Mouse (Mus musculus) retina, postnatal 1 day (tissue): ENCODE measurements around the gene Olfr960.

ENCODE experiments used
- DNase-seq: peaks from one replicate; pipeline ENCODE4 v3.0.0-alpha.2; 2012

Gene Olfr960

DNA sequence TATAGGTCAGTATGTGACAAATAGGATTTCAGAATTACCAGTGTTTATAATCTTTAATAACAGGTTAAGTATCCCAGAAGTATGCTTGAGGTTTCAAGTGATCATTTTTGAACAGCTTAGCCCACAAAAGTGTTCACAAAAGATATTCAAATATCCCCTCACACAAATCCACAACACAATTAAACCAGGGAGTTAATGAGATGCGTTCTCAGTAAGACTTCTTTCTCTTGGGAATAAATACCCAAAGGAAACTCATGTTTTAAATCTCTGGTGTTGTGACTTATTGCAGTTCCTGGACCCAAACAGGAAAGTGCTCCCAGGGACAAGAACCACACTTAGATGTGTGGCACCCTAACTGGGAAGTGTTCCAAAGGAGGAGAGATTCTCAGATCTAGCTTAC lies at the start of gene Olfr960:
TSS of gene Olfr960 (plus strand) at position 301 of the 400 bp plus-strand sequence.
- no peak for DNase-seq

DNA sequence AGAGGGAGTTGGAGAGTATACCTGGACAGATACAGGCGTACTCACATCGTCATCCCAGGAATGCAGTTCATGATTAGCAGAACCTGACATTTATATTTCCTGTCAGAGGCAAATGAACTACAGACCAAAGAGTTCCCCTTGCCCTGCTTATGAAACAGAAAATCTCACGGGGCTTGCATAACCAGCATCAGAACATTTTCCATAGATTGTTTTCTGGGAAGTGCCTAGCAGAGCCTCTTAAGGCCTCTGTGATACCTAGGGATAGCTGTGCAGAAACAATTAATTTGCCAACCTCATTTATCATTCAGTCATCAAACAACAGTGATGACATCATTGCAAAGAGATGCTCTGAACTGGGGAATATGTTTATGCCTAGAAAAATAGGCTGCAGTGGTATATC lies 45.7 kb upstream of the Olfr960 start, which contains the start of gene Olfr959:
TSS of gene Olfr959 (minus strand) at position 101 of the 400 bp plus-strand sequence.
- DNase-seq: no peak

DNA sequence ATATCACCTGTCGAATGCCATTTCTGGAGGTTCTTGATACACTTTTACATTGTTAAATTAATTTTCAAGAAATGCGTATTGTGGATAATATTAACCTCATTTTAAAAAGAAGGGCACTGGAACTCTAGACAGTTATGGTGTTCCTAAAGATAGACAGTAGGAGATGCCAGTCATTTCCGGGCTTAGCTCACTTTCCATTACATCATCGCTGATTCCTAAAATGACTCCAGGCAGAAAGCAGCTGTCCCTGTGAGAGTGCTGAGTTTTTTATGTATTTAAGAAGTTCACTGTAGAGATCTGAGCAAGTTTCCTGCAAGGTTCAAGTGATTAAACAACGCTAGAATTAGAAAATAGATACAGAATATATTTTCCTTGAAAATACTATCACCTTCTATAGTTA lies 44.1 kb upstream of the Olfr960 start:
- no peak for DNase-seq

DNA sequence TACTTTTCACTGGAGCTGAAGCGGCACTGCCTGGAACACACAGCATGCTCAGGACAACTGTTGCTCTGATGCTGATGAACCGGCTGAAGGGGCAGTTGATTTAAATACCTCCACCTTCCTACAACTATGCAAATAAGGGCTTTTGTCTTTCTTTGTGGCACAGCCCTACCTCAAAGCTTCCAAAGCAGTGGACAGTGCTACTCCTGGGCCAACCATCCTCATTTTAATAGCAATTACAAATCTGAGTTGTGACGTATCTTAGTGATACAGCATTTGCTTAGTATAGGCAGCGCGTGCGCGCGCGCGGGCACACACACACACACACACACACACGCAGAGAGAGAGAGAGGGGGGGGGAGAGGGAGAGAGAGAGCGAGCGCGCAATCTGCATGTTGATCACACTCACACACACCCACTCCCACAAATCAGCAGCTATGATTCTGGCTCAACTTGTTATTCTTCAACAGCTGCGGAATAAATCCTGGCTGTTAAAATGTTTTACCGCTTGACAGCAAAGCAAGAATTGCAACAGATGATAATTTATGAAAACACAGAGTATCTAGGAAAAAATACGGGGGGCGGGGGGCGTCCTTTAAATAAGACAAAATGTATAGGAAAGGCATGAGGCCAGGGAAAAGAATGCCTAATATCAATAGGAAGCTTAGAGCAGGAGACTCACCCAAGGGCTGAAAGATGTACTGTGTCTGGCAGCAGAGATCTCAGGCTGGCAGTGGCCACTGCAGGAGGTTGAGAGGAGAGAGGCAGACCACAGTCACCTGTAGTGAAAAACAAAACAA lies 18.4 kb upstream of the Olfr960 start:
- peak; percentile 67 for DNase-seq

DNA sequence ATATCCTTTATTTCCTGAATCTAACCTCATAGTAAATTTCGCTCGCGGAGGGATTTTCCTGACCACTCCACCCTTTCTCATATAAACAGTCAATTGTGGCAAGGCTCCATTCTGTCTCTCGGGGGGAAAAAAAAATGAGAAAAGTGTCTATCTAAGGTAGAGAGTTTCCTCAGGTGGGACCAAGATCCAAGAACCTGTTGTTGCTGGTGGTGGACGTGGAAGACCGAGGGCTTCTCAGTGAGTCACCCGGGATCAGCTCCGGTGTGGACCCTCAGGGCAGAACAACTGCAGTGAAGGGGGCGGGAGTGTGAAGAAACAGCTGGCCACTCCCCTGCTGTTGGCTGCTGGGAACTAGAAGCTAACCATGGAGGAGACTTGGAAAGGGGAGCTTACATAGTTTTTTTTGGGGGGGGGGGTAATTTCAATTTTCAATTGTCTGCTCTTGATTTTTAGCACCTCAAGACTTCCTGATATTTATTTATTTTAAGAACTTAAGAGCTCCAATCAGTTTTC lies 17.8 kb upstream of the Olfr960 start:
- peak; percentile 58 for DNase-seq

DNA sequence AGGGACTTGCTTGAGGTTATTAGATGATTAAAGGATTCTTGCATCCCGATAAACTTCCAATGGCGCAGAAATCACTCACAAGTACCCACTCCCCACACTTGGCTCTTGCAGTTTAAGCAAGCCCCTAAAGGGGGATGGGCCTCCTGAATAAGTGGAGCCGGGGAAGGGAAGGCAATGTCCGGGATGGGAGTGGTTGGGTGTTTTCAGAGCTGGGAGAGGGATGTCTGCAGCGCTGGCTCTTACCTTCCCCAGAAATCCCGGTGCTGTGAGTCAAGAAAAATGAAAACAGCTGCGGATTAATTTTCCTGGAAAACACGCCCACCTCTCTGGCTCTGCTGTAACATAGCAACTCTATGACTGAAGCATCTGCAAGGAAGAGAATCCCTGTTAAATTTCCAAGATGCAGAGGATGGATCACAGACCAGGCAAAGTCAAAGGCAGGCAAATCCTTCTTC lies 17.1 kb upstream of the Olfr960 start, which contains the start of gene AW551984:
TSS of gene AW551984 (minus strand) at position 405 of the 455 bp plus-strand sequence.
- peak; percentile 48 for DNase-seq

DNA sequence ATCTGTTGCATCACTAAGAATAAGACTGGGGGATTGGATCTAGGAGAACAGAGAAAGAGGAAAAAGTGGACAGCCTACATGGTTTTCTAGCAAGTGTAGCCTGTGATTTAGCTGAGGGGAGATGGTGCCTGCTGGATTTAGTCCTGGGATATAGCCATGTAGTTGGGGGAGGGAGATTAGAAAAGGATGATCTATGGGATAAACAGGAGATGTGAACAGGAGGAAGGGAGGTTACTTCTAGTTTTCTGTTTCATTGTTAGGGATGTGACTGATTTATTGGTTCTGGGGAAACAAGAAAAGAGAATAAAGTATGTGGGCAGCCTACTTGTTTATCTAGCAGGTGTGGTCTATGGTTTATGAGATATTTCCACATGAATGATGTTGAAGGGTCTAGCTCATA lies 12.7 kb upstream of the Olfr960 start:
- no peak for DNase-seq

DNA sequence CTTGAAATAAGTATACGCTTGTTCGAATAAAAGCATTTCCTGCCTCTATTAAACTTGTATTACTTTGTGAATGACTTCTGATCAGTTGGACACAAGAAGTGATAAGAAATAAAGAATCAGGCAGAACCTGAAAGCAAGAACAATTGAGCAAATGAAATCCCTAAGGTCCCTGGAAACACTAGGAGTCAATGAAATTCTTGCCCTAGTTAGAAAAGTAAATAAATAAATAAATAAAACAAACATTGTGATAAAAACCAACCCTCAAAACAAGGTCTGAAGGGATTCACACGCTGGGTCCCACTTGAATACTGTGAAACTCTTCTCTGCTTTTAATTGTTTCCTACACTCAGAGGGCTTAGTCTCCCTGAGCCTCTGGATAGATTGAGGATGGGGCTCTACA lies 10.8 kb upstream of the Olfr960 start, which contains the start of gene Olfr148:
TSS of gene Olfr148 (plus strand) at position 301 of the 400 bp plus-strand sequence.
- DNase-seq: no peak

DNA sequence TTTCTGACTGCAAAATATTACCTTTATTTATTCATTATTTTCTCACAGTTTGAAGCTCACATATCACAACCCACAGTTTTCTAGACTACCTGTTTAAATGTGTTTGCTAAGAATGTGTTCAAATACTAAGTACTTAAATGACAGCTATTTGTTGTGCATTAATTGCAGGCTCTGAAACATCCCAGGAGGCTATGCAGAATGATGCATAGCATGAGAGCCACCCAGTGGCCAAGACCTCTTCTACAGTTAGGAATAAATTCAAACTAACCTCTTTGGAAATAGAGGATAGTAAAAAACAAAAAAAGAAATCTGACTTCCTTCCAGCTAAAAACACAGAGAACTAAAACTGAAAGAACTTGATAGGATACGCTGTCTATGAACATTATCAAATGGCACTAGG lies 9.2 kb upstream of the Olfr960 start:
- peak; percentile 7 for DNase-seq

DNA sequence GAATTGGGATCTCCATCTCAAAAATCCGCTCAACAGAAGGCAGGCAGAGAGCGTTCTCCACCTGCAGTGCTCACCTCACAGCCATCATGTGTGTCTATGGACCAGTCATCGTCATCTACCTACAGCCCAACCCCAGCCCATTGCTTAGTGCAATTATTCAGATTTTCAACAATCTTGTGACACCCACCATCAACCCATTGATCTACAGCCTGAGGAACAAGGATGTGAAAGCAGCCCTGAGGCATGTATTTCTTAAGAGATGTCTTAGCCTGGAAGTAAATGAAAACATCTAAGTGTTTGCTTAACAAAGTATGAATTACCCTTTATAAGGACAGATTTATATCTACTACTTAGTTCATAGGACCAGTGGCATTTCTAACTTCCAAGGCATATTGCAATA lies 2.6 kb downstream of the Olfr960 start:
- DNase-seq: no peak

DNA sequence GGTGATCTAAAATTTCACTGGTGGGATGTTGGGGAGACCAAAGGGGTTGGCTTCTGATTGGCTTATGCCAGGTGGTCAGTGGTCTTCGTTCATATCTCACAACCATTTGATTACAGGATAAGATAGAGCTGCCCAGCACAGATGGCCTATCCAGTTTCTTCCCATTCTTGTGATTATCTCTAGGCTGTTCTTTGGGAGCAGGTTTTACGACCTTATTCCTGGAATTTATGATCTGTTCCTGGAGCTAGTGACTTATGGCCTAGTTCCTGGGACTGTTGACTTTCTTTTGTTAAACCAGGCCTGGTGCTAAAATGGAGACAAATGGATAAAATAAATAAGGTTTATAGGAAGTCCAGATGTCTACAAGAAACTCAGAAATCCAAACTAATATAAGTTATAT lies 3.5 kb downstream of the Olfr960 start:
- DNase-seq: no peak

DNA sequence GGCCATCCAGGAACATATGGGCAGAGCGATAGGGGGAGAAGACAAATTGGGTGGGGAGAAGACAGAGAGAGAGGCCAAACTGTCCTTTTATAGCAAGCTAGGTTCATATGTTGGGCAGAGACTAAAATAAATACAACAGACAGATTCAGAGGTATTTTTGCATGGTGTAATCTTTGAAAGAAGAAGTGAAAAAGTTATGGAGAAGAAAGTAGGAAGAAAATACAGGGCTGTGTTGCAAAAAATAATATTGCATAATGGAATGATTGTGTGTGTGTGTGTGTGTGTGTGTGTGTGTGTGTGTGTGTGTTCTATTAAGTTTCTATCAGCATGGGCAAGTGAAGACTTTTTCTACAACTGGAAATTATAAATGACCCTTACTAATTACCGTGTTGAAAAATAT lies 7.9 kb downstream of the Olfr960 start:
- DNase-seq: no peak

DNA sequence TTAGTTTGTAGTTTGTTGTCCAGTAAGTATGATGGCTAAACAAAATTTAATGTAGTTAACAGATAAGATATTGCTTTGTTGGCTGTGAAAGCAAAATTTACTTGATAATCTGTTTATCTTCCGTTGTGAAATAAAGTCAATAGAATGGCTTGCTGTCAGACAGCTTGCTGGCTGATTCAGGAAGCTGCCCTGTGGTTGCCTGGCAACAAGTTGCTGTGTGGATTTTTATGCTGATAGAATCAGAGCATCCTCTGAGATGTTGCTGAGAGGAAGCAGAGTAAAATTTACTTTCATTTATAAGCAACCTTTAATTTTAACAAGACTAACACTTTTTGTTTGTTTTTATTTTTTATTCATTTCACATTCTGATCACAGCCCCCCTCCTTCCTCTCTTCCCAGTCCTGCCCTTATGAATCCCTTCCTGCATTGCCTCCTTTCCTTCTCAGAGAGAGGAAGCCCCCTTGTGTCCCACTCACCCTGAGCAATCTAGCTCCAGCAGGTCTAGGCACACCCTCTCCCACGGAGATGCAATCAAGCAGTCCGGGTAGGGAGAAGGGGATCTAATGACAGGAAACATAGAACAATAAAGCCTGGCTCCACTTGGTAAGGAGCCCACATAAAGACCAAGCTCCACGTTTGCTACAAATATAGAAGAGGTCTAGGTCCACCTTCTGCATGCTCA lies 12.9 kb downstream of the Olfr960 start:
- DNase-seq: no peak

DNA sequence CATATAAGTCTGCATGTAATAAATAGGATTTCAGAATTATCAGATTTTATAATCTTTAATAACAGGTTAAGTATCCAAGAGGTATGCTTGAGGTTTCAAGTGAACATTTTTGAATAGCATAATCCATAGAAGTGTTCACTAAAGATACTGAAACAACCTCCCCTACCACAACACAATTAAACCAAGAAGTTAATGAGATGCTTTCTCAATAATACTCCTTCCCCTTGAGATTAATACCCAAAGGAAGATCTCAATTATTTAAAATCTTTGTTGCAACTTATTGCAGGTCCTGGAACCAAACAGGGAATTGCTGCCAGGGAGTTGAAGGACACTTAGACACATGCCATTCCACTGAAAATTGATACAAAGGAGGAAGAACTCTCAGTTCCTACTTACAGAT lies 23.6 kb downstream of the Olfr960 start, which contains the start of gene Olfr961:
TSS of gene Olfr961 (plus strand) at position 301 of the 400 bp plus-strand sequence.
- DNase-seq: no peak

DNA sequence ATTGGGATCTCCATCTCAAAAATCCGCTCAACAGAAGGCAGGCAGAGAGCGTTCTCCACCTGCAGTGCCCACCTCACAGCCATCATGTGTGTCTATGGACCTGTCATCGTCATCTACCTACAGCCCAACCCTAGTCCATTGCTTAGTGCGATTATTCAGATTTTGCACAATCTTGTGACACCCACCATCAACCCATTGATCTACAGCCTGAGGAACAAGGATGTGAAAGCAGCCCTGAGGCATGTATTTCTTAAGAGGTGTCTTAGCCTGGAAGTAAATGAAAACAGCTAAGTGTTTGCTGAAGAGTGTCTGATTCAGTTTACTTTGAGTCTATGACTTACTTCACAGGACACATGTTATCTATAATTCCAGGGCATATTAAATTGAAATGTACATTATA lies 26.2 kb downstream of the Olfr960 start:
- no peak for DNase-seq

DNA sequence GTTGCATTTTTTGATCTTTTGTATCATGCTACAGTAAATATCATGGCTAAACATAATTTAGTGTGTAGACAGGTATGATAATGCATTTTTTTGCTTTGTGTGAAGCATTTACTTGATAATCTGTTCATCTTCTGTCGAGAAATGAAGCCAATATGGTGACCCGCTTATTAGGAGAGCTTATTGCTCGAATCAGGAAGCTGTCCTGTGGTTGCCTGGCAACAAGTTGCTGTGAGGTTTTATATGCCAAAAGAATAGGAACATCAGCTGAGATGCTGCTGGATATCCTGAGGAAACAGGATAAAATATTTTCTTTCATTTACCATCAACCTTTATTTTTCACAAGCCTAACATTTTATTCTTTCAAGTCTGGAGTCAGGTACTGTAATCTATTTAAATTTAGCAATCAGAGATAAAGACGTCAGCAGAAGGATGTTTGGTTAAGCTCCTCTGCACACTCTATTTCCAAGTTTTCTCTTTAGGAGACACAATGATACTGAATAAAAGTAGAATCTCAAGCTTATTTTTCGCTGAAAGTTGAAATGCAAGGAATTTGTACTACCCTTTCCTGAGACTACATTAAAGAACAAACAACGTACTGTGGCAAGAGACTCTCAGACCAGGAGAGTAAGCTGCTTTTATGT lies 33.7 kb downstream of the Olfr960 start:
- peak; percentile 31 for DNase-seq

DNA sequence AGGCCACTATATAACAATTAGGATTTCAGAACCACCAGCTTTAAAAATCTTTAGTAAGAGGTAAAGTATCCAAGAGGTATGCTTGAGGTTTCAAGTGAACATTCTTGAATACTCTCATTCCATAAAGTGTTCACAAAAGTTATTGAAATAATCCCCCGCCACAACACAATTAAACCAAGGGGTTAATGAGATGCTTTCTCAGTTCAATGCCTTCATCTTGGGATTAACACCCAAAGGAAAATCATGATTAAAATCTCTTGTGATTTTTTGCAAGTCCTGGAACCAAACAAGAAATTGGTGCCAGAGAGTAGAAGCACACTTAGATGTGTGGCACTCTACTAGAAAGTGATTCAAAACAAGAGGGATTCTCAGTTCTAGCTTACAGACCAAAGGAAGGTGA lies 45.7 kb downstream of the Olfr960 start, which contains the start of gene Olfr963:
TSS of gene Olfr963 (plus strand) at position 301 of the 400 bp plus-strand sequence.
- no peak for DNase-seq

DNA sequence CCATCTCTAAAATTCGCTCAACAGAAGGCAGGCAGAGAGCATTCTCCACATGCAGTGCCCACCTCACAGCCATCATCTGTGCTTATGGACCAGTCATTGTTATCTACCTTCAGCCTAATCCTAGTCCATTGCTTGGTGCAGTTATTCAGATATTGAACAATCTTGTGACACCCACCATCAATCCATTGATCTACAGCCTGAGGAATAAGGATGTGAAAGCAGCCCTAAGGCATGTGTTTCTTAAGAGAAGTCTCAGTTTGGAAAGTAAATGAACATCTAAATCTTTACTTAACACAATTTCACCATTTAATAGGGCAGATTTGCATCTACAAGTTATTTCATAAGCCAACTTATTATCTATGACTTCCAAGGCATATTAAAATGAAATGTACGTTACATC lies 48.5 kb downstream of the Olfr960 start:
- DNase-seq: no peak
